In genomic region chr13:104024856-104025709, GRCm38 (mm10) we compare ENCODE assay signal across 8 mouse cellular contexts.
DNase-seq lines count a peak whose midpoint lies in the region; ATAC-seq and TF ChIP-seq lines count a peak whose summit lies in the region.

No protein-coding gene starts in this region.

- H3K36me3 ChIP-seq in forebrain, embryonic 10.5 days (replicated peaks) = 0 out of 2 replicates have a peak, but pooled peaks cover under 1% of the 10 kb centered on the region
- H3K36me3 ChIP-seq in forebrain, embryonic 13.5 days (ENCODE audit: poor library complexity, severe bottlenecking) = peaks cover 5% of the 10 kb centered on the region
- no peaks in the 10 kb centered on the region for H3K36me3 ChIP-seq in lung, embryonic 16.5 days (ENCODE audit: control insufficient read depth, insufficient read depth, low read length)
- 0 out of 2 replicates have a peak, but pooled peaks cover 3% of the 10 kb centered on the region for H3K36me3 ChIP-seq in hindbrain, postnatal 0 days (ENCODE audit: insufficient read depth, low read length)
- H3K36me3 ChIP-seq in neural tube, embryonic 15.5 days = peaks cover 17% of the 10 kb centered on the region

- no peak for ATAC-seq in forebrain, embryonic 13.5 days
- peak; percentile 76 for ATAC-seq in lung, embryonic 16.5 days (ENCODE audit: low read depth)
- 0 out of 2 replicates have a peak, but pooled peaks have one; percentile 59 for ATAC-seq in hindbrain, postnatal 0 days
- ATAC-seq in neural tube, embryonic 15.5 days (ENCODE audit: low FRiP score) = peak; percentile 55; the same call in 1 of the 2 replicates

- WGBS in forebrain, embryonic 10.5 days = 73% methylated on average over 18 of the region's 18 CpGs
- 63% methylated on average over 18 of the region's 18 CpGs for WGBS in forebrain, embryonic 13.5 days
- 42% methylated on average over 18 of the region's 18 CpGs for WGBS in lung, embryonic 16.5 days
- 34% methylated on average over 18 of the region's 18 CpGs for WGBS in hindbrain, postnatal 0 days
- 42% methylated on average over 18 of the region's 18 CpGs for WGBS in neural tube, embryonic 15.5 days

- DNase-seq in forebrain, embryonic 10.5 days (ENCODE audit: extremely low spot score, low spot score) = no peak
- DNase-seq in lung, adult 18-20 months = no peak
- DNase-seq in hindbrain, postnatal 0 days (ENCODE audit: low spot score) = peak; percentile 36
- no peak for DNase-seq in adipocyte (ENCODE audit: low spot score)
- no peak for DNase-seq in left cerebral cortex, adult 8-10 months (ENCODE audit: low spot score in 2 of 2)

- H3K4me3 ChIP-seq in forebrain, embryonic 10.5 days = no peak overlapping the region
- no peak overlapping the region for H3K4me3 ChIP-seq in forebrain, embryonic 13.5 days
- H3K4me3 ChIP-seq in lung, embryonic 16.5 days (ENCODE audit: low read length) = no peak overlapping the region
- H3K4me3 ChIP-seq in hindbrain, postnatal 0 days (ENCODE audit: low read length) = no peak overlapping the region
- H3K4me3 ChIP-seq in neural tube, embryonic 15.5 days (replicated peaks) = no peak overlapping the region

- no peak overlapping the region for H3K4me2 ChIP-seq in forebrain, embryonic 13.5 days
- peak overlapping the region; percentile 6 for H3K4me2 ChIP-seq in lung, embryonic 16.5 days (ENCODE audit: low read depth, low read length)
- H3K4me2 ChIP-seq in hindbrain, postnatal 0 days (ENCODE audit: low read depth, low read length) = no peak overlapping the region
- no peak overlapping the region for H3K4me2 ChIP-seq in neural tube, embryonic 15.5 days

- peaks cover 27% of the 10 kb centered on the region for H3K4me1 ChIP-seq in forebrain, embryonic 10.5 days
- H3K4me1 ChIP-seq in forebrain, embryonic 13.5 days = peaks cover 10% of the 10 kb centered on the region
- peaks cover 18% of the 10 kb centered on the region; the same call in 1 of the 2 replicates for H3K4me1 ChIP-seq in lung, embryonic 16.5 days (replicated peaks; ENCODE audit: control insufficient read depth, insufficient read depth, low read length)
- H3K4me1 ChIP-seq in hindbrain, postnatal 0 days (ENCODE audit: insufficient read depth, low read length) = no peaks in the 10 kb centered on the region
- H3K4me1 ChIP-seq in neural tube, embryonic 15.5 days = peaks cover 9% of the 10 kb centered on the region; the same call in 1 of the 2 replicates

- H3K9ac ChIP-seq in forebrain, embryonic 13.5 days = no peak overlapping the region
- no peak overlapping the region for H3K9ac ChIP-seq in lung, embryonic 16.5 days (ENCODE audit: low read length)
- no peak overlapping the region for H3K9ac ChIP-seq in hindbrain, postnatal 0 days (replicated peaks; ENCODE audit: low read length)
- no peak overlapping the region for H3K9ac ChIP-seq in neural tube, embryonic 15.5 days (replicated peaks)

- TF ChIP-seq CTCF in hindbrain, postnatal 0 days (IDR thresholded peaks at IDR 0.05; ENCODE audit: low read depth) = no peak

- H3K27me3 ChIP-seq in forebrain, embryonic 10.5 days (ENCODE audit: poor library complexity, severe bottlenecking) = no peaks in the 10 kb centered on the region
- no peaks in the 10 kb centered on the region for H3K27me3 ChIP-seq in forebrain, embryonic 13.5 days
- H3K27me3 ChIP-seq in lung, embryonic 16.5 days (ENCODE audit: control insufficient read depth, insufficient read depth, low read depth, low read length) = no peaks in the 10 kb centered on the region
- H3K27me3 ChIP-seq in hindbrain, postnatal 0 days (ENCODE audit: insufficient read depth, low read length) = no peaks in the 10 kb centered on the region
- no peaks in the 10 kb centered on the region; the same call in 1 of the 2 replicates for H3K27me3 ChIP-seq in neural tube, embryonic 15.5 days (replicated peaks)

- peaks cover 2% of the 10 kb centered on the region; the same call in 1 of the 2 replicates for H3K9me3 ChIP-seq in forebrain, embryonic 10.5 days
- no peaks in the 10 kb centered on the region for H3K9me3 ChIP-seq in forebrain, embryonic 13.5 days (replicated peaks)
- no peaks in the 10 kb centered on the region for H3K9me3 ChIP-seq in lung, embryonic 16.5 days (ENCODE audit: control insufficient read depth, low read length)
- no peaks in the 10 kb centered on the region for H3K9me3 ChIP-seq in hindbrain, postnatal 0 days (ENCODE audit: low read length)
- no peaks in the 10 kb centered on the region for H3K9me3 ChIP-seq in neural tube, embryonic 15.5 days (replicated peaks)

- peak overlapping the region; percentile 62; the same call in 1 of the 2 replicates for H3K27ac ChIP-seq in forebrain, embryonic 10.5 days
- no peak overlapping the region for H3K27ac ChIP-seq in forebrain, embryonic 13.5 days
- peak overlapping the region; percentile 85 for H3K27ac ChIP-seq in lung, embryonic 16.5 days (ENCODE audit: low read length)
- no peak overlapping the region; the same call in 1 of the 2 replicates for H3K27ac ChIP-seq in hindbrain, postnatal 0 days
- H3K27ac ChIP-seq in neural tube, embryonic 15.5 days (replicated peaks) = peak overlapping the region; percentile 65

Comparison
In these comparisons a context has a peak if more than half of its experiments do, and no peak if none do; other contexts are left out.
1. H3K27ac ChIP-seq: peak in forebrain, embryonic 10.5 days (single experiment), lung, embryonic 16.5 days (single experiment) and neural tube, embryonic 15.5 days (single experiment); none in forebrain, embryonic 13.5 days (single experiment) and hindbrain, postnatal 0 days (single experiment).